Mouse (Mus musculus) embryo, embryonic 11.5 days (tissue): Measurements from ENCODE around the gene Pxmp4.
A peak's percentile ranks its signal among the peaks of the same experiment; 100 is the strongest.

Experiments used
- DNase-seq: peaks from one replicate; pipeline ENCODE4 v3.0.0-alpha.2; 2012; ENCODE audit warnings: low read depth, low spot score

Pxmp4 gene

GRCm38 (mm10) chr2:154613118-154614115, 9.9 kb upstream of the Pxmp4 start, which contains the start of the genes Zfp341 and 4930519P11Rik:
Gene Zfp341, plus strand, starts transcription at chr2:154613297.
Gene 4930519P11Rik, minus strand, starts transcription at chr2:154613437.
- peak; percentile 85 for DNase-seq

DNA sequence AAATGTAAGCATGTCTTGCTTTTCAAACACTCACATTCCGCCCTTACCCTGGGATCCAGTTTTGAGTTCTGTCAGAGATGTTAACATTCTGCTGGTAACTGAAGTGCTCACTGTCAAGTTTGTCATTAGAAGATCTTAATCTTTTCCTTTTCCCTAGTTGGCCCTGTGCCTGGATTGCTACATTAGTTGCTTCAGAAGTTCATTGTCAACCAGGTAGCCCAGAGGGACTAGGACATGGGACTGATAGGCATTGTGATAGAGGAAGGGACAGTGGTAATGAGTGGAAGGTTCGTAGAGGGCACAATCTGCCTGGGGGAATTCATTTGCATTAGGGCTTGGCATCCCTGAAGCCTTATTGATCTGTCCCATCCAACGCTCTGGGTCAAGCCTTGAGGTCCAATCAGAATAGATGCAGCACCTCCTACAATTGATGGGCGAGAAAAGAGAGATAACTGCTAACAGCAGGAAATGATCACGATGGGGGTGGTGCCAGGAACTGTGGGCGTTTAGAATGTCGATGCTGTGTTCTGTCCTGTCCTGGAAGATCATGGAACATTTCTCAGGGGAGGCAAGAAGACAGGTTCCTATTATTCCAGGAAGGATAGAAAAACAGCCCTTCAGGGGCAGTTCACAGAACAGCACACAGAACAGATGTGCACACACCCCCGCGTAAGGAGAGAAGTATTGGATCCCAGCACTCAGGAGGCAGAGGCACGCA, 5.7 kb upstream of the Pxmp4 start:
- DNase-seq, result no peak

DNA sequence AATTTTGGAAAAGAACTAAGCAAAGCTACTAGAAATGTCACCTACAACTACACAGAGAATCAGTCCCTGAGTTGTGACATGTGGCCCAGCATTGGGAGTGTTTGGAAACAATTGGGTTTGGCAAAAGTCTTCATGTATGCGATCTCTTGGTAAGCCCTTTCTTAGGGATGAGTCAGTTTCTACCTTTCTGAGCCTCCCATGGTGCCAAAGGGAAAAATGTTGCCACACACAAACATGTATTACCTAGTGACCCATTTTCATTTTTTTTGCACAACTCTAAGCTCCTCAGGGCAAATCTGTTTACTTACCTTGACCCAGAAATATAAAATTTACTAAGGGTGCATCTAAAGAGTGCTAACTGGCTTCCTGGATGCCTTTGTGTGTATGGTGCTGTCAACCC, 3.5 kb upstream of the Pxmp4 start:
- DNase-seq, result no peak

- no peak for DNase-seq
Observed at GRCm38 (mm10) chr2:154604156-154604555, 648 bp upstream of the Pxmp4 start.

DNA sequence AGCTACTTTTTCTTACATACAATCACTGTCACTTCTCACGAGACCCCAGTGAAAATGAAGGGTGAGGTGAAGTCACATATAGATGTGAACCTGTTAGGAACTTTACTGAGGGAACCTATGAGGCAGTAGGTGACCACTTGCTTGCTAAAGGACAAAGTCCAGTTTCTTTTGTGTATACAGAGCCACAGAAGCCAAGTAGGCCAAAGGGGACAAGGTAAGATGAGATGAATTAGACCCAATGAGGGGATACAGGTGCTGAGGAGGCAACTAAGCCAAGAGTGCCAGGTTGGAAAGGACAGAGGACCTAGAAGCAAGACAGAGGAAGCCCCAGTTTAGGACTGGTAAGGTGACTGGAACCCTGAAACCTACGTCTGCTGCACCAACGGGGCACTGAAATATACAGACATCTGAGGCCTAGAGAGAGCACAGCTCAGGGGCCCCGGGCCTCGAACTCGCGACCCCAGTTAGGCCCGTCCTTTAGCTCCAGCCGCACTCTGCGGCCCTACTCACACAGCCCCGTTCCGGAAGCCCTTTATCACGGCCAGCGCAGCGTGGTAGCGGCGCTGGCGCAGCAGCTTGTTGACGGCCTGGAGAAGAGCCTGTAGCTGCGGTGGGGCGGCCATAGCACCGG, 386 bp downstream of the Pxmp4 start:
- DNase-seq, result no peak

DNA sequence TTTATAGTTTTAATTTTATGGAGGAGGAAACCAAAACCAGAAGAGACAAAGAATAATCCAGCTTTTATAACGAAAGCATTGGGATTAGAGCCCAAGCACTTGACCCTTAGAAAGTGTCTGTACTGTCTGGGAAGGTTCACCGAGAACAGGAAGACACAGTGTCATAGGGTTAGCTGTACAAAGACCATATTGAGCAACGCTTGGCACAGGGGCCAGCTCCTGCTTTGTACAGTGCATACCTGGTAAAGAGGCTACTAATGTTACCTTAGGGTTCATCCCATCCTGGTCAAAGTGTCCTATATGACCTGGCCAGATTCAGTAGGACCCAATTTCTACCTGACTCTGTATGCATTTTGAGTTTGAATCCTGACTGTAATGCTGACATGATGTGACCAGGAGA, 2.2 kb downstream of the Pxmp4 start:
- DNase-seq, result no peak

DNA sequence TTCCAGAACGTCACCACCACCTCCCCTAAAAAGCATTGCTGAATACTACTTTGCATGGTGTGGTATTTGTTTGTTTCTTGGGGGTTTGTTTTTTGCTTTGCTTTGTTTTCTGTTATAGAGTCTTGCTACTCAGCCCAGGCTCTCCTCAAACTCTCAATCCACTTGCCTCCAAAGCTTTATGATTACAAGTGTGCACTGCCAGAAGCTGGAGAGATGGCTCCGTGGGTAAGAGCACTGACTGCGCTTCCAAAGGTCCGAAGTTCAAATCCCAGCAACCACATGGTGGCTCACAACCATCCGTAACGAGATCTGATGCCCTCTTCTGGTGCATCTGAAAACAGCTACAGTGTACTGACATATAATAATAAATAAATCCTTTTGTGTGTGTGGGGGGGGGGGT, 2.9 kb downstream of the Pxmp4 start:
- DNase-seq, result no peak

GRCm38 (mm10) chr2:154597399-154597798, 6.1 kb downstream of the Pxmp4 start:
- no peak for DNase-seq

- no peak for DNase-seq
Observed at GRCm38 (mm10) chr2:154595775-154596174, 7.7 kb downstream of the Pxmp4 start.

- DNase-seq, result no peak
Observed at GRCm38 (mm10) chr2:154593025-154593424, 10.5 kb downstream of the Pxmp4 start.

DNA sequence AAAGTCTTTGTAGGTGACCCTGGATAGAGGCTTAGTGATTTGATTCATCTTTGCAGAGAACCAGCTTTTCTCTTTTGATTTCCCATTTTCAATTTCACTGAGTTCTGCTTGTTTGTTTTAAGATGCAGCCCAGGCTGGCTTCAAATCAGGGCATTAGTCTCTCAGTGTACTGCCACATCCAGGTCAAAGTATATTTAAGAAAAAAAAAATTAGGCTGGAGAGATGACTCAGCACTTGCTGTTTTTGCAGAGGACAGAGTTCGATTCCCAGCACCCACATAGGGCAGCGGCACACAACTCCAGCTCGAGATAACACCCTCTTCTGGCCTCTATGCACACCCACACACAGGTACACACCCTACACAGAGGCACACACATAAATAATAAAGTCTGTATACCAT, 12.3 kb downstream of the Pxmp4 start:
- DNase-seq, result no peak

- DNase-seq, result no peak
Observed at GRCm38 (mm10) chr2:154589051-154589450, 14.5 kb downstream of the Pxmp4 start.

DNA sequence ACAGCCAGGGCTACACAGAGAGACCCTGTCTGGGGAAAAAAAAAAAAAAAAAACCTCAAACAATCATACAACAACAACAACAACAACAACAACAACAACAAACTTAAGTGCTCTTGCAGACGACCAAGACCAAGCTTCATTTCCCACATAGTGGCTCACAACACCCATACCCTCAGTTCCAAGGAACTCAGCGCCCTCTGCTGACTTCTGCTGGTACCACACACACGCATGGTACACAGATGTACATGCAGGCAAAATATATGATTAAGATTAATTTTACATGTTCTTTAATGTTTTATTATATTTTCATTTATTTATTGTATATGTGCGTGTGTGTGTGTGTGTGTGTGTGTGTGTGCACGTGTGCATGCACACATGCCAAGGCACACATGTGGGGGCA, 17.1 kb downstream of the Pxmp4 start:
- DNase-seq, result no peak

DNA sequence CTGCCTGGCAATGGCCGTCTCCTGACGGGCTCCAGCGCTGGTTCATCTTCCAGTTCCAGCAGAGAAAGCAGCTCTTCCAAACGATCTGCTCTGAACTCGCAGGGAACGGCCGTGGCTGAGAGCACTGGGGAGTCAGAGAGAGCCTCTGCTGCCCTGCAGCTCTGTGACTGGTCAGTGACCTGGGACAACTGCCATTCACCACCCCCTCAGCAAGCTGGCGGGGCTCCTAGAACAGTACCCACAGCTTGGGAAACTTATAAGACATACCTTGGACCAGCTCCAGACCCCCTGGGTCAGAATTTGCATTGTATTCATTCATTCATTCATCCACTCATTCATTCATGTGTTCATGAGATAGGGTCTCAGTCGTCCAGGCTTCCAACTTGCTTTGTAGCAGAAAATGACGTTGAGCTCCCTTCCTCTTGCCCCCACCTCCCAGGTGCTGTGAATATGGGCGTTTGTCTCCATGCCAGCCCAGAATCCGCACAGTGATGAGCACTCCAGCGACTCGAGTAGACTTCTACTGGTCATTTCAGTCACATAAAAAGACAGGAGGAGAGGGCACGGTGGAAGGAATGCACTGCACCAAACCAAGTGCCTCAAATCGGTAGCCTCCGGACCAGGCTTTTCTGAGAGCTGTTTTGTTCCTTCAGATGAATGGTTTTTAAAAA, 18.4 kb downstream of the Pxmp4 start:
- no peak for DNase-seq

DNA sequence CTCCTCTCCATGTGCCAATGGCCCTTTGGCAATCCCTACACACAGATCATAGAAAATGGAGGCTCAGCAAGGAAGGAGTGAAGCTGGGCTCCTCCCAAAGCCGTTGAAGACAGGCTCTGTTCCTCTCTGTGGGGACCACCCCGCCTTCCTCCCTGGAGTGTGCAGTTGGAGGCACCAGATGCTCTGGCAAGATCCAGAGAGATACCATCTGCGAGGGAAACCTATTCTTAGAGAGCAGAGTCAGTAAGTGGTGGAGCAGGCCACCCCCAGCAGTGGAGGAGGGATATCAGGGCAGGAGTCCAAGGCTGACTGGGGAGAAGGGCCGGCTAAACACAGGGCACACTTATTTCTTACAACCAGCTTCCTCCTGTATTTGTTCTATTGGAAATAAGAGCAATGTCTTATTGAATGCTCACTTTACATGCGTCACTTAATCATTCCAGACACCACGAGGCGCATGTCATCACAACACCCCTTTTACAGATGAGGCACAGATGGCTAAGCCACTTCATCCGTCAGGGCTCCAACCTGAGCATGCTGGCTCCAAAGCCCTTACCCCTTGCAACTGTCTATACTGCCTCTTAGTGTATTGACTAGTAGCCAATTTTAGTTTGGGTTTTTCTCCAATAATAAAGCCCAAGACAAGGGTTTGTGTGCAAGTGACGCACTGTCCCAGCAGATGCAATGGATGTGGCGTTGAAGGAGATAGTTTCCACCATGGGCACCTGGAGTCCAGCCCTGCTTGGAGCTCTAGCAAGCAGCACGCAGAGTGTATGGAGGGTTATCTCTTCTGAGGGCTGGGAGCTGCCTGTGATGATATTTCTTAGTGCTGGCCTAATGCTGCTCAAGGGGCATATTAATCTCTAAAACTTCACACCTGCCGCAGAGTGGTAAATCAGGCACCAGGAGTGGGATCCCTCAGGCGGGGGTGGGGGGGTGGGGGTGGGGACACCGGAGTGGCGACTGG, 19.3 kb downstream of the Pxmp4 start:
- DNase-seq, result no peak

GRCm38 (mm10) chr2:154581421-154581820, 22.1 kb downstream of the Pxmp4 start:
- DNase-seq, result no peak

DNA sequence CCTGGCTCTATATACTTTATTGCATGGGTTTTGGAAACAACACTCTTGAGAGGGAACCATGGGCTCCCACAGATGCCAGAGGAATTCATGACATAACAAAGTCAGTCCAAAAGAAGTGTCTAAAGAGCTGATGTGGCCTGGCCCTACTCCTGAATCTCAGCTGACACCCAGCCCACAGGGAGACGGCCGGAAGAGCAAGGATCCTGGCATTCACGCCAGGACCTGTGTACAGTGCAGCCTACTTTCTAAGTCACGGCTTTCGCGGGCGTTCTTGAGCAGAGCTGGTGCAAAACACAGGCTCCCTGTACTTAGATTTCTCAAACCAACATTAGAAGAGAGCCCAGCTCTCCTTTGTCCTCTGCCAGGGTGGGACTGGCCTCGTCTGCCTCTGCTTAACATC, 22.9 kb downstream of the Pxmp4 start:
- no peak for DNase-seq

GRCm38 (mm10) chr2:154577744-154578067, 25.8 kb downstream of the Pxmp4 start:
- no peak for DNase-seq

DNA sequence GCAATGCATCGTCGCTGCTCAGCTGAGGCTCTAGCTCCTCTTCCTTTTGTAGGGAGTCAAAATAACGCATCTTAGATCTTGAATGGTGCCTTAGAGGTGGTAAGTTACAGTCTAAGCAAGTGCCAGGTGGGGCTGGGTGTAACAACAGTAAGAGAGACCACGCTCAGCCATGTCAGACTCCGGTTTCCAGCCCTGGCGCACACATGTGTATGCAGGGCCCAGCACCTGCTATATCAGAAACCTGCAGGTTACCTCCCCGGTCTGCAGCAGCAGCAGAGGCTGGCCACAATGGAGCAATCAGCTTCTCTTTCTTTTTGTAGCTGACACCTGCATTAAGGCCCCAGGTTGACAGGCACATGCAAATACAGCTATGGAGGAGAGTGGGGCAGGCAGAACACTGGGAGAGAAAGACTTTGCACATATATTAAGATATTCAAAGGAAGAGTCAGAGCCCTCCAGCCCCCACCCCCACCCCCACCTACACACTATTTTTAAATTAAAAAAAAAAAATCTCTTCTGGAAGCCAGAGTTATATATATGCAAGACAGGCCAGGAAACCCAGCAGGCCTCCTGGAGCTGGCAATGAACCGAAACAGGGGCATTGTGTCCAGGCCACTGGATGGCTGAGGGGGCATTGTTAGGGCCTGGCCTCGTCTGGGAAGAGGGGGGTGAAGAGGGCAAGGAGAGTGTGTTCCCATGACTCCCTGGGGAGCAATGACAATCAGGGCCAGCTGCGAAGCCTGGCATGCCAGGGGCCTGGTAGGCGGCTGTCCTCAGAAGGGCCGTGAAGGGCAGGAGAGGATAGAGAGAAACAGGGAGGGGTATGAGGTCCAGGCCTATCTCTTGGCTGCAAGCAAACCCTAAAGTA, 26.4 kb downstream of the Pxmp4 start:
- DNase-seq, result no peak

DNA sequence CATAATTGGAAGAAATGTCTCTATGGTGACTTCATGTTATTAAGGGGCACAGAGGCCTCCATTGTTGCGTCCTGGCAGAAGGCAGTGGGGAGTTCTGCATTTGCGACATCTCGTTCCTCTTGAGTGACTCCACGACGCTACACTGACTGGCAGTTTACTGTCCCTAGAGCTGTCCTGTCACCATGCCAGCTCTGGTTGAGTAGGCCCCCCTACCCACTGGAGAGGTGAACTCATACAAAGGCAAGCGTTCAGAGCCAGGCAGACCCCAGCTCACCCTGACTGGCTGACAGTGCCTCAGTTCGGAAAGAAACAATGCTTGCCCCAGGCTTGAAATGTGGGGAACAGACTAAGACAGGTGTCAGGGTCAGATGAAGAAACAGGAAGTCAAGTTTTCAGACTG, 29.2 kb downstream of the Pxmp4 start:
- DNase-seq, result no peak
